27 mouse cellular contexts compared by ENCODE assay signal in genomic region chr2:158299731-158300130, GRCm38 (mm10). TPM values are rescaled to one million over a fixed set of nuclear protein-coding genes. Genes with fewer than 3 reads are reported as not detected.
A peak's percentile ranks its signal among the peaks of the same experiment; 100 is the strongest.
DNase-seq lines count a peak whose midpoint lies in the region; ATAC-seq and TF ChIP-seq lines count a peak whose summit lies in the region.
"Had no signal": no experiment of that assay in that cellular context is flagged by ENCODE, and none has a peak within 500 bp of the region (broad histone marks: within the 10 kb centered on the region; RNA-seq: fewer than 3 reads in every experiment).

No protein-coding gene starts in this region.

- TF ChIP-seq EP300 in lung, postnatal 0 days (IDR thresholded peaks at IDR 0.05), result no peak

- no peak overlapping the region for H3K27ac ChIP-seq in cerebellum, adult 2 months (ENCODE audit: insufficient read depth, low read length)
- H3K27ac ChIP-seq in hindbrain, embryonic 16.5 days (ENCODE audit: low read depth, low read length), result no peak overlapping the region
- no peak overlapping the region for H3K27ac ChIP-seq in hindbrain, embryonic 12.5 days
- no peak overlapping the region for H3K27ac ChIP-seq in lung, postnatal 0 days (ENCODE audit: low read length)
- H3K27ac ChIP-seq in heart, embryonic 10.5 days, result no peak overlapping the region
- H3K27ac ChIP-seq: embryonic facial prominence, embryonic 12.5 days; kidney, postnatal 0 days; limb, embryonic 12.5 days; midbrain, embryonic 15.5 days had no signal

- H3K27me3 ChIP-seq in cerebellum, adult 2 months (ENCODE audit: control insufficient read depth, insufficient read depth, low read length), result no peaks in the 10 kb centered on the region
- H3K27me3 ChIP-seq in hindbrain, embryonic 16.5 days (replicated peaks; ENCODE audit: control insufficient read depth, insufficient read depth, low read length), result no peaks in the 10 kb centered on the region
- no peaks in the 10 kb centered on the region for H3K27me3 ChIP-seq in hindbrain, embryonic 12.5 days
- no peaks in the 10 kb centered on the region for H3K27me3 ChIP-seq in lung, postnatal 0 days (replicated peaks; ENCODE audit: insufficient read depth, low read length)
- no peaks in the 10 kb centered on the region for H3K27me3 ChIP-seq in heart, embryonic 10.5 days (ENCODE audit: insufficient read depth, poor library complexity, severe bottlenecking)
- H3K27me3 ChIP-seq: embryonic facial prominence, embryonic 12.5 days; limb, embryonic 12.5 days; midbrain, embryonic 15.5 days had no signal

- ATAC-seq in hindbrain, embryonic 16.5 days, result 0 out of 2 replicates have a peak, but pooled peaks have one; percentile 34
- no peak for ATAC-seq in hindbrain, embryonic 12.5 days (ENCODE audit: low FRiP score)
- no peak for ATAC-seq in lung, postnatal 0 days
- ATAC-seq: inflammation-experienced regulatory T-cells, adult 6 months; liver, postnatal 0 days; midbrain, embryonic 15.5 days had no signal

- H3K4me3 ChIP-seq in cerebellum, adult 2 months (replicated peaks; ENCODE audit: insufficient read depth, low read depth, low read length), result no peak overlapping the region
- H3K4me3 ChIP-seq in hindbrain, embryonic 16.5 days (ENCODE audit: low read length), result no peak overlapping the region
- H3K4me3 ChIP-seq in hindbrain, embryonic 12.5 days, result no peak overlapping the region
- no peak overlapping the region for H3K4me3 ChIP-seq in lung, postnatal 0 days (ENCODE audit: low read depth, low read length)
- H3K4me3 ChIP-seq in heart, embryonic 10.5 days, result no peak overlapping the region
- H3K4me3 ChIP-seq: embryonic facial prominence, embryonic 12.5 days; limb, embryonic 12.5 days; megakaryocyte, embryonic 14.5 days; midbrain, embryonic 15.5 days had no signal

- H3K4me2 ChIP-seq in hindbrain, embryonic 16.5 days (ENCODE audit: low read length), result no peak overlapping the region
- H3K4me2 ChIP-seq in hindbrain, embryonic 12.5 days (replicated peaks), result no peak overlapping the region
- H3K4me2 ChIP-seq in lung, postnatal 0 days (replicated peaks; ENCODE audit: low read depth, low read length), result no peak overlapping the region
- H3K4me2 ChIP-seq: embryonic facial prominence, embryonic 12.5 days; limb, embryonic 12.5 days; liver, embryonic 11.5 days; midbrain, embryonic 15.5 days had no signal

- no peaks in the 10 kb centered on the region for H3K9me3 ChIP-seq in hindbrain, embryonic 16.5 days (ENCODE audit: control insufficient read depth, low read length)
- no peaks in the 10 kb centered on the region for H3K9me3 ChIP-seq in hindbrain, embryonic 12.5 days (replicated peaks)
- H3K9me3 ChIP-seq in lung, postnatal 0 days (ENCODE audit: low read length), result no peaks in the 10 kb centered on the region
- no peaks in the 10 kb centered on the region for H3K9me3 ChIP-seq in heart, embryonic 10.5 days
- H3K9me3 ChIP-seq: embryonic facial prominence, embryonic 12.5 days; midbrain, embryonic 15.5 days had no signal

- no peaks in the 10 kb centered on the region for H3K36me3 ChIP-seq in hindbrain, embryonic 16.5 days (ENCODE audit: control insufficient read depth, insufficient read depth, low read length)
- no peaks in the 10 kb centered on the region for H3K36me3 ChIP-seq in hindbrain, embryonic 12.5 days
- H3K36me3 ChIP-seq in lung, postnatal 0 days (ENCODE audit: insufficient read depth, low read length), result no peaks in the 10 kb centered on the region
- H3K36me3 ChIP-seq in heart, embryonic 10.5 days, result no peaks in the 10 kb centered on the region
- H3K36me3 ChIP-seq: embryonic facial prominence, embryonic 12.5 days; limb, embryonic 12.5 days; midbrain, embryonic 15.5 days had no signal

- TF ChIP-seq POLR2A in cerebellum, adult 2 months (IDR thresholded peaks at IDR 0.05; ENCODE audit: borderline replicate concordance, insufficient read depth, low read length), result no peak
- TF ChIP-seq POLR2A in brain, embryonic 14.5 days (IDR thresholded peaks at IDR 0.05; ENCODE audit: borderline replicate concordance, extremely low read depth, insufficient read depth, insufficient read length, poor library complexity, severe bottlenecking), result no peak

- peak; percentile 36 to 45 for DNase-seq in cerebellum, postnatal 10 days
- DNase-seq in cerebellum, adult 2 months, result no peak
- DNase-seq in lung, postnatal 36 days, result peak; percentile 25
- no peak for DNase-seq in lung, postnatal 0 days (ENCODE audit: low spot score)
- DNase-seq in brain, embryonic 14.5 days (ENCODE audit: low read depth), result peak; percentile 76
- no peak for DNase-seq in heart, embryonic 10.5 days (ENCODE audit: low spot score)
- DNase-seq: adrenal gland, postnatal 36 days; cerebellum, adult 11-12 months; cerebellum, postnatal 25 days; gastrocnemius, postnatal 25 days; heart, postnatal 4 days; kidney, adult 2 months; liver, postnatal 0 days; right cerebral cortex, postnatal 14 days had no signal

- no peak overlapping the region for H3K9ac ChIP-seq in hindbrain, embryonic 16.5 days (ENCODE audit: low read depth, low read length)
- no peak overlapping the region for H3K9ac ChIP-seq in hindbrain, embryonic 12.5 days
- H3K9ac ChIP-seq in lung, postnatal 0 days (replicated peaks; ENCODE audit: low read depth), result no peak overlapping the region
- H3K9ac ChIP-seq: embryonic facial prominence, embryonic 12.5 days; limb, embryonic 12.5 days; liver, postnatal 0 days; midbrain, embryonic 15.5 days had no signal

- 34% methylated on average over 4 of the region's 4 CpGs for WGBS in cerebellum, adult 2 months
- WGBS in hindbrain, embryonic 16.5 days, result 52% methylated on average over 4 of the region's 4 CpGs
- 78% methylated on average over 4 of the region's 4 CpGs for WGBS in hindbrain, embryonic 12.5 days
- 65% methylated on average over 4 of the region's 4 CpGs for WGBS in lung, postnatal 0 days
- WGBS in heart, embryonic 10.5 days, result 70% methylated on average over 4 of the region's 4 CpGs

- no peaks in the 10 kb centered on the region for H3K4me1 ChIP-seq in cerebellum, adult 2 months (ENCODE audit: control insufficient read depth, insufficient read depth, low read length)
- H3K4me1 ChIP-seq in hindbrain, embryonic 16.5 days (ENCODE audit: control insufficient read depth, insufficient read depth, low read depth, low read length), result peaks cover 2% of the 10 kb centered on the region; the same call in 1 of the 2 replicates
- no peaks in the 10 kb centered on the region for H3K4me1 ChIP-seq in hindbrain, embryonic 12.5 days
- H3K4me1 ChIP-seq in lung, postnatal 0 days (ENCODE audit: insufficient read depth, low read depth, low read length), result no peaks in the 10 kb centered on the region
- H3K4me1 ChIP-seq in heart, embryonic 10.5 days, result peaks cover 6% of the 10 kb centered on the region; the same call in 1 of the 2 replicates
- H3K4me1 ChIP-seq: embryonic facial prominence, embryonic 12.5 days; limb, embryonic 12.5 days; megakaryocyte, embryonic 14.5 days; midbrain, embryonic 15.5 days had no signal

- TF ChIP-seq CTCF in cerebellum, adult 2 months (IDR thresholded peaks at IDR 0.05; ENCODE audit: borderline replicate concordance, insufficient read depth, low read depth, low read length), result no peak
- TF ChIP-seq CTCF in lung, postnatal 0 days (IDR thresholded peaks at IDR 0.05), result no peak
- no peak for TF ChIP-seq CTCF in brain, embryonic 14.5 days (IDR thresholded peaks at IDR 0.05; ENCODE audit: borderline replicate concordance, extremely low read depth, insufficient read depth, insufficient read length)

RNA-seq across cellular contexts. Expression of gene Lbp, which starts 6.6 kb away (rescaled TPM):
- 2.8 and 9.2 TPM in 2 replicates for polyA plus RNA-seq in cerebellum, adult 2 months (2012; rRNA removed)
- 6.2 TPM in 2 replicates for polyA plus RNA-seq in hindbrain, embryonic 16.5 days (2015; fragmentation: Nextera tagmentation; extraction: Ambion mirVana)
- 3.9 and 5.0 TPM in 2 replicates for polyA plus RNA-seq in hindbrain, embryonic 12.5 days (2016; fragmentation: Nextera tagmentation; extraction: Ambion mirVana)
- 42.1 and 56.8 TPM in 2 replicates for polyA plus RNA-seq in lung, postnatal 0 days (2015; fragmentation: Nextera tagmentation; extraction: Ambion mirVana)
- polyA plus RNA-seq in brain, embryonic 14.5 days (2012; rRNA removed), result 4.0 and 4.3 TPM in 2 replicates
- polyA plus RNA-seq in heart, embryonic 10.5 days (2016; fragmentation: Nextera tagmentation; extraction: Ambion mirVana), result 5.4 and 5.5 TPM in 2 replicates

RNA-seq across cellular contexts. Expression of gene Bpi, which starts 41.8 kb away (rescaled TPM):
- polyA plus RNA-seq in cerebellum, adult 2 months (2012; rRNA removed), result not detected in 2 replicates
- polyA plus RNA-seq in hindbrain, embryonic 16.5 days (2015; fragmentation: Nextera tagmentation; extraction: Ambion mirVana), result not detected in 2 replicates
- polyA plus RNA-seq in hindbrain, embryonic 12.5 days (2016; fragmentation: Nextera tagmentation; extraction: Ambion mirVana), result not detected in 2 replicates
- not detected in 2 replicates for polyA plus RNA-seq in lung, postnatal 0 days (2015; fragmentation: Nextera tagmentation; extraction: Ambion mirVana)
- not detected in 2 replicates for polyA plus RNA-seq in brain, embryonic 14.5 days (2012; rRNA removed)
- polyA plus RNA-seq in heart, embryonic 10.5 days (2016; fragmentation: Nextera tagmentation; extraction: Ambion mirVana), result not detected in 2 replicates
- polyA plus RNA-seq: embryonic facial prominence, embryonic 12.5 days; forebrain, embryonic 11.5 days; heart, embryonic 16.5 days; inflammation-experienced regulatory T-cells, adult 6 months; limb, embryonic 12.5 days; liver, embryonic 11.5 days; liver, postnatal 0 days; midbrain, embryonic 15.5 days; spleen, adult 2 months; urinary bladder, adult 2 months had no signal

Comparison
In these comparisons a context has a peak if more than half of its experiments do, and no peak if none do; other contexts are left out.
1. DNase-seq: peak in cerebellum, postnatal 10 days (2 of 2), lung, postnatal 36 days (single experiment) and brain, embryonic 14.5 days (single experiment); none in cerebellum, adult 2 months (0 of 2), lung, postnatal 0 days (single experiment) and heart, embryonic 10.5 days (single experiment).